ENCODE assay signal across 27 mouse cellular contexts in genomic region chr13:113609429-113609828, GRCm38 (mm10). TPM values are rescaled to one million over a fixed set of nuclear protein-coding genes. Genes with fewer than 3 reads are reported as not detected.
DNase-seq lines count a peak whose midpoint lies in the region; ATAC-seq and TF ChIP-seq lines count a peak whose summit lies in the region.
"Had no signal": no experiment of that assay in that cellular context is flagged by ENCODE, and none has a peak within 500 bp of the region (broad histone marks: within the 10 kb centered on the region; RNA-seq: fewer than 3 reads in every experiment).

No protein-coding gene starts in this region.

- 37% methylated on average over 3 of the region's 3 CpGs for WGBS in kidney, adult 2 months
- 38% methylated on average over 3 of the region's 3 CpGs for WGBS in liver, adult 2 months
- WGBS in liver, embryonic 12.5 days (ENCODE audit: insufficient replicate concordance): 78% methylated on average over 3 of the region's 3 CpGs

- TF ChIP-seq CTCF in kidney, adult 2 months (conservative IDR thresholded peaks at IDR 0.05; ENCODE audit: insufficient read depth, insufficient read length, low read depth, low read length): no peak
- TF ChIP-seq CTCF in liver, adult 2 months (IDR thresholded peaks at IDR 0.05; ENCODE audit: low read depth, low read length): no peak

- H3K27ac ChIP-seq in kidney, adult 2 months (ENCODE audit: insufficient read depth, low read depth, low read length): 0 out of 2 replicates have a peak overlapping the region, but pooled peaks have one; percentile 37
- peak overlapping the region; percentile 24; the same call in 1 of the 2 replicates for H3K27ac ChIP-seq in liver, adult 2 months (replicated peaks; ENCODE audit: insufficient read depth, low read depth, low read length)
- no peak overlapping the region for H3K27ac ChIP-seq in liver, embryonic 12.5 days
- H3K27ac ChIP-seq: forebrain, embryonic 10.5 days; forebrain, embryonic 13.5 days; heart, embryonic 10.5 days; heart, embryonic 13.5 days had no signal

- peaks cover 80% of the 10 kb centered on the region for H3K79me2 ChIP-seq in liver, adult 2 months (ENCODE audit: control insufficient read depth, insufficient read depth, low read length)

- no peak for ATAC-seq in liver, embryonic 12.5 days
- no peak for ATAC-seq in megakaryocyte, adult 5-6 weeks (ENCODE audit: poor library complexity, severe bottlenecking)
- ATAC-seq: forebrain, embryonic 13.5 days; forebrain, embryonic 16.5 days had no signal

- no peak overlapping the region; the same call in 1 of the 2 replicates for H3K4me3 ChIP-seq in kidney, adult 2 months (ENCODE audit: insufficient read depth, low read depth, low read length)
- H3K4me3 ChIP-seq in liver, adult 2 months (ENCODE audit: insufficient read depth, low read depth, low read length): no peak overlapping the region
- H3K4me3 ChIP-seq in liver, embryonic 12.5 days: no peak overlapping the region
- peak overlapping the region; percentile 14 for H3K4me3 ChIP-seq in megakaryocyte, embryonic 14.5 days (replicated peaks)
- H3K4me3 ChIP-seq: forebrain, embryonic 10.5 days; forebrain, embryonic 13.5 days; heart, adult 2 months; heart, embryonic 10.5 days; heart, embryonic 13.5 days had no signal

- peak; percentile 66 for DNase-seq in kidney, adult 2 months
- no peak for DNase-seq in kidney, adult 11 months
- peak; percentile 56 for DNase-seq in liver, adult 2 months (ENCODE audit: extremely low read depth, low read depth, low spot score)
- DNase-seq in yolk sac, embryonic 10.5 days (ENCODE audit: low spot score): peak; percentile 40
- no peak for DNase-seq in layer of hippocampus, adult 9-11 months
- DNase-seq: adrenal gland, adult 2 months; adrenal gland, postnatal 14 days; cerebellum, adult 11 months; cerebellum, adult 8-10 months; cerebellum, postnatal 14 days; gastrocnemius, postnatal 10 days; heart, adult 2 months; heart, postnatal 14 days; heart, postnatal 4 days had no signal

- H3K4me1 ChIP-seq in kidney, adult 2 months (ENCODE audit: control insufficient read depth, insufficient read depth, low read length): peaks cover 46% of the 10 kb centered on the region
- peaks cover 61% of the 10 kb centered on the region for H3K4me1 ChIP-seq in liver, adult 2 months (ENCODE audit: control insufficient read depth, insufficient read depth, low read length)
- peaks cover 88% of the 10 kb centered on the region for H3K4me1 ChIP-seq in liver, embryonic 12.5 days
- H3K4me1 ChIP-seq in megakaryocyte, embryonic 14.5 days: peaks cover 21% of the 10 kb centered on the region

- no peak for TF ChIP-seq POLR2A in kidney, adult 2 months (IDR thresholded peaks at IDR 0.05; ENCODE audit: low read depth, low read length)
- TF ChIP-seq POLR2A in liver, adult 2 months (IDR thresholded peaks at IDR 0.05; ENCODE audit: extremely low read depth, insufficient read depth, low read length): no peak

- no peaks in the 10 kb centered on the region for H3K9me3 ChIP-seq in liver, embryonic 12.5 days (replicated peaks)
- peaks cover 57% of the 10 kb centered on the region for H3K9me3 ChIP-seq in megakaryocyte, embryonic 14.5 days
- H3K9me3 ChIP-seq: forebrain, embryonic 13.5 days; heart, embryonic 10.5 days; heart, embryonic 13.5 days had no signal

- no peaks in the 10 kb centered on the region for H3K36me3 ChIP-seq in kidney, adult 2 months (ENCODE audit: control insufficient read depth, insufficient read depth, low read length)
- H3K36me3 ChIP-seq in liver, adult 2 months (ENCODE audit: control insufficient read depth, insufficient read depth, low read length): no peaks in the 10 kb centered on the region
- peaks cover 39% of the 10 kb centered on the region for H3K36me3 ChIP-seq in liver, embryonic 12.5 days
- peaks cover 95% of the 10 kb centered on the region for H3K36me3 ChIP-seq in megakaryocyte, embryonic 14.5 days (replicated peaks; ENCODE audit: low read length)

- H3K9ac ChIP-seq in liver, adult 2 months (ENCODE audit: low read depth, low read length): no peak overlapping the region
- no peak overlapping the region for H3K9ac ChIP-seq in liver, embryonic 12.5 days
- H3K9ac ChIP-seq: forebrain, embryonic 13.5 days had no signal

- no peak overlapping the region for H3K4me2 ChIP-seq in liver, embryonic 12.5 days
- H3K4me2 ChIP-seq: forebrain, embryonic 13.5 days; heart, embryonic 13.5 days had no signal

- H3K27me3 ChIP-seq in kidney, adult 2 months (replicated peaks; ENCODE audit: control insufficient read depth, insufficient read depth, low read length): no peaks in the 10 kb centered on the region
- no peaks in the 10 kb centered on the region for H3K27me3 ChIP-seq in liver, adult 2 months (ENCODE audit: control insufficient read depth, insufficient read depth, low read length)
- no peaks in the 10 kb centered on the region for H3K27me3 ChIP-seq in liver, embryonic 12.5 days (replicated peaks)
- no peaks in the 10 kb centered on the region for H3K27me3 ChIP-seq in megakaryocyte, embryonic 14.5 days (replicated peaks)
- H3K27me3 ChIP-seq: forebrain, embryonic 13.5 days; heart, embryonic 13.5 days had no signal

RNA-seq across cellular contexts. Expression of gene Snx18, which starts 8.9 kb away (rescaled TPM):
- polyA plus RNA-seq in kidney, adult 2 months (2012; rRNA removed): 22.1 and 22.9 TPM in 2 replicates
- total RNA-seq in liver, adult 2 months (2014; rRNA removed): 15.4 and 18.1 TPM in 2 replicates
- polyA plus RNA-seq in liver, adult 2 months (2012; rRNA removed): 7.2 and 7.5 TPM in 2 replicates
- polyA plus RNA-seq in liver, embryonic 12.5 days (2016; fragmentation: Nextera tagmentation; extraction: Ambion mirVana): 12.3 and 12.8 TPM in 2 replicates
- 2.1 and 4.9 TPM in 2 replicates for polyA plus RNA-seq in megakaryocyte, embryonic 14.5 days (2012; ENCODE audit: insufficient read depth, low replicate concordance)
- 61.3 and 66.5 TPM in 2 replicates for total RNA-seq in megakaryocyte, adult 5-6 weeks (2015)
- total RNA-seq in megakaryocyte, adult 5-6 weeks (2017): 64.9 and 75.6 TPM in 2 replicates

RNA-seq across cellular contexts. Expression of gene Hspb3, which starts 54.0 kb away (rescaled TPM):
- polyA plus RNA-seq in kidney, adult 2 months (2012; rRNA removed): 0.55 TPM in 1 of 2 replicates, not detected in the other
- not detected in 2 replicates for total RNA-seq in liver, adult 2 months (2014; rRNA removed)
- not detected in 2 replicates for polyA plus RNA-seq in liver, adult 2 months (2012; rRNA removed)
- polyA plus RNA-seq in liver, embryonic 12.5 days (2016; fragmentation: Nextera tagmentation; extraction: Ambion mirVana): 0.15 and 0.18 TPM in 2 replicates
- polyA plus RNA-seq in megakaryocyte, embryonic 14.5 days (2012; ENCODE audit: insufficient read depth, low replicate concordance): not detected in 2 replicates
- total RNA-seq in megakaryocyte, adult 5-6 weeks (2015): not detected in 2 replicates
- not detected in 2 replicates for total RNA-seq in megakaryocyte, adult 5-6 weeks (2017)
- total RNA-seq: adrenal gland, adult 2 months; adrenal gland, postnatal 14 days; granulocyte monocyte progenitor cell, adult 5-6 weeks; MEL had no signal
- polyA plus RNA-seq: adrenal gland, adult 2 months; C2C12; CD4-positive, CD25-positive, alpha-beta regulatory T cell, adult 4 months; forebrain, embryonic 10.5 days; forebrain, embryonic 13.5 days; hindbrain, embryonic 11.5 days had no signal

Comparison
In these comparisons a context has a peak if more than half of its experiments do, and no peak if none do; other contexts are left out.
1. DNase-seq: peak in kidney, adult 2 months (single experiment), liver, adult 2 months (single experiment) and yolk sac, embryonic 10.5 days (single experiment); none in kidney, adult 11 months (single experiment) and layer of hippocampus, adult 9-11 months (single experiment).